Mouse (Mus musculus) left cerebral cortex, adult 2 months (tissue): ENCODE results near the gene Trim52. TPM values are rescaled to one million over a fixed set of nuclear protein-coding genes. Genes with fewer than 3 reads are reported as not detected.
"Not testable (repeated sequence)": the region's sequence is repeated elsewhere in the genome, so short reads cannot be mapped to it uniquely, and the experiment has no call there.

Source experiments
- DNase-seq, 2 experiments: peaks; one replicate each; pipeline ENCODE4 v3.0.0; 2021 to 2022; ENCODE audit warnings: low spot score in 2 of 2, mixed read lengths in 1 of 2; ENCODE audit errors: extremely low spot score in 1 of 2
- H3K27ac ChIP-seq: fragments of 200-600 bp; 2 replicates; pipeline ENCODE4 v1.8.1; 2022
- H3K4me3 ChIP-seq: fragments of 200-600 bp; 2 replicates; pipeline ENCODE4 v1.8.1; 2022
- CTCF ChIP-seq: fragments of 200-600 bp; IDR thresholded peaks from 2 replicates; pipeline ENCODE4 v1.8.1; 2022; ENCODE audit warnings: antibody characterized with exemption, mild to moderate bottlenecking, moderate library complexity
- intact Hi-C: fragments of 180-260 bp; cut with DNase I; formaldehyde crosslinking; loops from one replicate; pipeline ENCODE4 v1.15.1; 2025
- total RNA-seq, 2 experiments: library from RNA; stranded (reverse); gene quantifications; 2 replicates each; pipeline ENCODE4 v1.2.3; 2021

Gene Trim52
- total RNA-seq, 2 experiments from 2014 or later, result not detected

DNA sequence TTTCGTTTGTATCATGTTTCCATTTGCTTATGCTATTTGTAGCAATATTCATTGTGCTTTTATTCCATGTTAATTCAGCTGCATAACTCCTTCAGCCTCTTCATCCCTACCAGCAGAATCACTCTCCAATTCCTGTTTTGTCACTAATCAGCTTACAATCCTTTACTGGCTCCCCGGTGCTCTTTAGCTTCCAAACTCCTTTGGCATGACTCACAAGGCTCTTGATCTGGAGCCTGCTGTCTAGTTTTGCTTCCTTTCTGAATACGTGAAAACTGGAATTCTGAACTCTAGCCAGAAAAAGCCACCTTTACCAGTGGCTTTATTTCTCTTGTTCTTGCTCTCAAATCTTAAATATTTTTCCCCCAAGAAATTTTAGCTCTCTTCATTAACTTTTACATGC is 56.3 kb downstream of the Trim52 start:
- intact Hi-C loops, result no loop called here
- no peak overlapping the region for H3K27ac ChIP-seq
- no peak for TF ChIP-seq CTCF
- DNase-seq, result no peak
- no peak overlapping the region for H3K4me3 ChIP-seq

DNA sequence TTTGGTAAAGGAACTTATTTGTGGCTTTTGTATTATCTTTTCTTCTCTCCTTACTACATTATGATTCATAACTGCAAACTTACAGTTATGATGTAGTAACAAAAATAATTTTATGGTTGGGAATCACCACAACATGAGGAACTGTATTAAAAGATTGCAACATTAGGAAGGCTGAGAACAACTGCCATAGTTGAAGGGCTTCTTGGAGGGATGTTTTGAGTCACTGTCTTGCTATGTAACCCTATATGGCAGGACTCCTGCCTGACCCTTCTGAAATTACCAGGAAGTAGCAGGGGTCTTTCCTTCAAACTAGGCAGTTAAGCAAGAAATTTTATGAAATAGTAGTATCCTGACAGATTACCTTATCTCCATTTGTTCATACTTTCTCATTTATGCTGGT is 57.2 kb downstream of the Trim52 start:
- no peak overlapping the region for H3K27ac ChIP-seq
- no peak overlapping the region for H3K4me3 ChIP-seq
- intact Hi-C loops, result no loop called here
- no peak for TF ChIP-seq CTCF
- no peak for DNase-seq

GRCm38 (mm10) chr14:106163933-106164332 is 57.9 kb downstream of the Trim52 start:
- H3K27ac ChIP-seq, DNase-seq, intact Hi-C loops, H3K4me3 ChIP-seq: not testable (repeated sequence)

- no peak overlapping the region for H3K27ac ChIP-seq
- intact Hi-C loops, result no loop called here
- no peak for DNase-seq
- no peak overlapping the region for H3K4me3 ChIP-seq
- no peak for TF ChIP-seq CTCF
Measured at GRCm38 (mm10) chr14:106176879-106177278, 70.9 kb downstream of the Trim52 start.

GRCm38 (mm10) chr14:106178245-106178644 is 72.2 kb downstream of the Trim52 start:
- intact Hi-C loops, result no loop called here
- no peak for TF ChIP-seq CTCF
- DNase-seq, result no peak
- Histone ChIP-seq H3K4me3 (no peak overlapping the region), H3K27ac (no peak overlapping the region)

DNA sequence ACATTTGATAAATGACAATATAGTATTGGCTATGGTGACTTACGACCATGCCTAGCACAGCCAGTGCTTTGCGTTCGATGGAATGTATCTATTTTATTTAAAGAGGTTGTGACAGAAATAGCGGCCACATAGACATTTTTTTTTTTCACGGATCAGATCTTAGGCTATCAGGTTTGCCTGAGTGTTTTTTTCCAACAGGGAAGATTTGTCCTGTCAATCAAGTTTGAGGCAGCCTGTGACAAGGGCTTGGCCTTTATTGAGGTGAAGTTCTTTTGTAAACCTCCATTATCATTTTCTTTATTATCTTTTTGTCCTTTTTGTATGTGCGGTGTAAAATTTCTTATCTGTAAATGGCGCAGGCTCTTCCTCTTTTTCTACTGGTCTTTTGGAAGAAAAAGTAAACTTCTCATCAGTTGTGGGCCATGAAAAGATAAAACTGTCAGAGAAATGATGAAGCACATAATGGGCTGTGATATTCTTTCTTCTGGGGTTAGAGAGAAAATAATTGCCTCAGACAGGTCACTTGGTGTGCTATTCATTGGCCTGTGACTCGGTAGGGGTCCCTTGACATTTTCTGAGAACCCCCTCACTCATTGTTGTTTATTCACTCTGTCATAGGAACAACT is 73.2 kb downstream of the Trim52 start:
- no peak for TF ChIP-seq CTCF
- H3K27ac ChIP-seq, result no peak overlapping the region
- no peak overlapping the region for H3K4me3 ChIP-seq
- no peak for DNase-seq
- intact Hi-C loops, result no loop called here

DNA sequence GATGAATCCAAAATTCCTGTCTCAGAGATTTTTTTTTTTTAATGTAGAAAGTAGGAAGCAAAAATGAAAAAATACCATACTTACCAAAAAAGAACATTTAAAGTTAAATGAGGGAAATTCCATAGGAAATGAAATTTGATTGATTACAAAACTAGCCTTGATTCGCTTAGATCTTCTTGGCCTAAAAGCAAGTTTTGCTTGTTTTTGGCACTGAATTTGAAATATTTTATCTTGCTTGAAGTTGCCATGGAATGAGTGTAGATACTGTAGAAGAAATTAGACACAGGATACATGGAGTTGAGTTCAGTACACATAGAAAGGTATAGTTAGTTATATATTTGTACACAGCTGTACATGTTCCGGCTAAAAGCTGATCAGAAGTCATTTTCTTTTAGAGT is 73.7 kb downstream of the Trim52 start:
- intact Hi-C loops, result no loop called here
- no peak for TF ChIP-seq CTCF
- H3K4me3 ChIP-seq, result no peak overlapping the region
- DNase-seq, result no peak
- no peak overlapping the region for H3K27ac ChIP-seq

DNA sequence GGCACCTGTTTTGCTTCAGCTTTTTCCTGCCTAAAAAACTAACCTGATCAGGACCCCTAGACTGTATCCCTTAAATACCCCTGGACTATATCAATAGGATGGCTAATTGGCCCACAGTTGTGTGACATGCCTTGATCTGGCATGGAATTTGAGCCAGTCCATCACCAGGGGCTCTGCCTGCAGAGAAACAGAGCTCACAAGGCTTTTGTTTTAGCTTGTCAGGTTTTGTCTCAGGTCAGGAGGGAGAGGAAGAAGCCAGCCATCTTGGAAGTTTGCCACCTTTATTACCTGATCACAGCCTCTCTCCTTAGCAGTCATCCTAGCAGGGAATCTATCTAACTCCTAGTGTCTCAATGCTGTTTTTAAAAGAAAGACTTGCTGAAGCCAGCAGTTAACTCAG is 74.6 kb downstream of the Trim52 start:
- TF ChIP-seq CTCF, result no peak
- DNase-seq, result no peak
- Histone ChIP-seq H3K4me3 (no peak overlapping the region), H3K27ac (no peak overlapping the region)
- intact Hi-C loops, result no loop called here

DNA sequence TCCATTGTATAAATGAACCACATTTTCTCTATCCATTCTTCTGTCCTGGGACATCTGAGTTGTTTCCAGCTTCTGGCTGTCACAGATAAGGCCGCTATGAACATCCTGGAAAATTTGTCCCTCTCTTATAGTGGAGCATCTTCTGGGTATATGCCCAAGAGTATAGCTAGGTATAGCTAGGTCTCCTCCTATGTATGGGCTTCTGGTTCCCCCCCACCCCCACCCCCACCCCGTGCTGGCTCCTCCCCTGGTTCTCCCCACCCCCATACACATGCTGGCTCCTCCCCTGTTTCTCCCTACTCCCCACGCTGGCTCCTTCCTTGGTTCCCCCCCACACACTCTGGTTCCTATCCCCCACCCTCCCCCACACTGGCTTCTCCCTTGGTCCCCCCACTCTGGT is 78.0 kb downstream of the Trim52 start:
- no peak for DNase-seq
- intact Hi-C loops, result no loop called here
- Histone ChIP-seq H3K4me3 (no peak overlapping the region), H3K27ac (no peak overlapping the region)
- TF ChIP-seq CTCF, result no peak

Other genes with a start within 250 kb of the Trim52 start
- 100 to 1,000 TPM in 1 of 2 experiments, 10 to 100 TPM in 1; 96.2 to 102 TPM for gene Spry2, start 209.4 kb upstream of the Trim52 start, total RNA-seq